Mouse (Mus musculus): ENCODE measurements around the gene Tmem248.

DNA sequence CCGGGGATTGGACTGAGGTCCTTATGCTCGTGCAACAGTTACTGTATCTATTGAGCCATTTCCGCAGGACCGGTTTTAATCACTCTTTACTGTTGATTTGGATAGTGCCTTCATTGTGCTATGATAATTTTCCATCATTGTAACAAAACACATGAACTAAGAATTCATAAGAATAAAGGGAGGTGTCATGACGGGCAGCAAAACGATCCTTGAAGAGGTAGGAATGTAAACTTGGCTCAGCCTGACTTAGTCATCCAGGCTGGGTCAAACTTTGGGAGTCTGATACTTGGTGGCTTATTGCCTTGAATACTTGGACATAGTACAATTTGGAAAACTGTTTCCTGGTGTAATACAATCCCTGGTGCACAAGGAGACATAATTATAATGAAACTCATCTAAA, 31.6 kb upstream of the Tmem248 start:
- TF ChIP-seq POLR2A (IDR thresholded peaks at IDR 0.05; ENCODE audit: extremely low read depth, insufficient read depth, low read length): no peak
- no peak for TF ChIP-seq CTCF (IDR thresholded peaks at IDR 0.05; ENCODE audit: low read depth, low read length)

Measured in liver, adult 2 months (tissue).